22 mouse cellular contexts compared by ENCODE assay signal in the genomic region with DNA sequence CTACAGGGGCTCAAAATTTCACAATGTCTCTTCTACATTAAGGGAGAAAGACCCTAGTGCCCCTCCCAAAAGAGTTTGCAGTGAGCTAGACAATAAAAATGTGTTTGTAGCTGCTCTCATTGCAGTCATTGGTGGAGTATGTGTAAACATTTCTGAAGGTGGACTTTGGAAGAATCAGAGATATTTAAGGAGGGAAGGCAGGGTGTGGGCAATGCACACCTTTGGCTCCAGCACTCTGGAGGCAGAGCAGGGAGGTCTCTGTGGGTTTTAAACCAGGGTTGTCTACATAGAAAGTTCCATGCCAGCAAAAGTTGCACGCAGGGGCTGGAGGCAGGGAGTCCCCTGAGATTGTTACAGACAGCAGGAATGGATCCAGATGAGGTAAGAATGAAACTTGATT. TPM values are rescaled to one million over a fixed set of nuclear protein-coding genes. Genes with fewer than 3 reads are reported as not detected.
DNase-seq lines count a peak whose midpoint lies in the region; ATAC-seq and TF ChIP-seq lines count a peak whose summit lies in the region.
"Had no signal": no experiment of that assay in that cellular context is flagged by ENCODE, and none has a peak within 500 bp of the region (broad histone marks: within the 10 kb centered on the region; RNA-seq: fewer than 3 reads in every experiment).

No protein-coding gene starts in this region.

- H3K9me3 ChIP-seq in intestine, embryonic 15.5 days, result no peaks in the 10 kb centered on the region
- no peaks in the 10 kb centered on the region for H3K9me3 ChIP-seq in stomach, postnatal 0 days (ENCODE audit: control insufficient read depth, low read length)
- H3K9me3 ChIP-seq: embryonic facial prominence, embryonic 13.5 days; embryonic facial prominence, embryonic 15.5 days; forebrain, embryonic 10.5 days; forebrain, embryonic 12.5 days had no signal

- TF ChIP-seq CTCF in stomach, postnatal 0 days (IDR thresholded peaks at IDR 0.05; ENCODE audit: low read depth), result no peak

- no peak overlapping the region for H3K9ac ChIP-seq in intestine, embryonic 15.5 days
- H3K9ac ChIP-seq in stomach, postnatal 0 days (ENCODE audit: low read length), result no peak overlapping the region
- H3K9ac ChIP-seq: embryonic facial prominence, embryonic 13.5 days; embryonic facial prominence, embryonic 15.5 days; forebrain, embryonic 12.5 days had no signal

- ATAC-seq in intestine, embryonic 15.5 days, result peak; percentile 82
- no peak for ATAC-seq in stomach, postnatal 0 days (ENCODE audit: low FRiP score, low TSS enrichment)
- ATAC-seq in megakaryocyte progenitor cell, adult 5-6 weeks (replicated peaks; ENCODE audit: poor library complexity), result no peak
- ATAC-seq: forebrain, embryonic 14.5 days; forebrain, embryonic 16.5 days had no signal

- WGBS in intestine, embryonic 15.5 days, result 58% methylated on average over 1 of the region's 1 CpGs
- WGBS in stomach, postnatal 0 days, result 37% methylated on average over 1 of the region's 1 CpGs

- peak; percentile 3 for DNase-seq in NIH3T3 (ENCODE audit: low read depth)
- DNase-seq in stomach, postnatal 0 days (ENCODE audit: low spot score), result peak; percentile 13
- no peak for DNase-seq in frontal cortex, postnatal 10 days (ENCODE audit: low spot score in 2 of 2)
- DNase-seq: adrenal gland, adult 2 months; adrenal gland, postnatal 10 days; adrenal gland, postnatal 25 days; cerebellum, adult 11 months; cerebellum, adult 18-20 months; cerebellum, adult 8-10 months; cerebellum, adult 9-11 months; cerebellum, postnatal 14 days; cerebellum, postnatal 36 days; embryo, embryonic 11 days had no signal

- no peak for TF ChIP-seq EP300 in stomach, postnatal 0 days (optimal IDR thresholded peaks at IDR 0.05)

- no peaks in the 10 kb centered on the region for H3K36me3 ChIP-seq in intestine, embryonic 15.5 days
- H3K36me3 ChIP-seq in stomach, postnatal 0 days (ENCODE audit: control insufficient read depth, insufficient read depth, low read length), result no peaks in the 10 kb centered on the region
- H3K36me3 ChIP-seq: embryonic facial prominence, embryonic 13.5 days; embryonic facial prominence, embryonic 15.5 days; forebrain, embryonic 12.5 days had no signal

- H3K27me3 ChIP-seq in intestine, embryonic 15.5 days (replicated peaks), result no peaks in the 10 kb centered on the region
- H3K27me3 ChIP-seq in stomach, postnatal 0 days (ENCODE audit: control insufficient read depth, insufficient read depth, low read length), result no peaks in the 10 kb centered on the region
- H3K27me3 ChIP-seq: embryonic facial prominence, embryonic 13.5 days; embryonic facial prominence, embryonic 15.5 days; forebrain, embryonic 12.5 days had no signal

- H3K4me3 ChIP-seq in intestine, embryonic 15.5 days (replicated peaks), result no peak overlapping the region
- H3K4me3 ChIP-seq in stomach, postnatal 0 days (ENCODE audit: low read depth, low read length), result no peak overlapping the region
- H3K4me3 ChIP-seq: embryonic facial prominence, embryonic 13.5 days; embryonic facial prominence, embryonic 15.5 days; erythroblast, embryonic 14.5 days; forebrain, embryonic 10.5 days; forebrain, embryonic 12.5 days had no signal

- no peaks in the 10 kb centered on the region for H3K4me1 ChIP-seq in intestine, embryonic 15.5 days (replicated peaks)
- no peaks in the 10 kb centered on the region for H3K4me1 ChIP-seq in stomach, postnatal 0 days (replicated peaks; ENCODE audit: control insufficient read depth, insufficient read depth)
- H3K4me1 ChIP-seq: embryonic facial prominence, embryonic 13.5 days; embryonic facial prominence, embryonic 15.5 days; forebrain, embryonic 10.5 days; forebrain, embryonic 12.5 days had no signal

- H3K4me2 ChIP-seq in intestine, embryonic 15.5 days (replicated peaks), result no peak overlapping the region
- H3K4me2 ChIP-seq in stomach, postnatal 0 days (replicated peaks; ENCODE audit: low read depth), result no peak overlapping the region
- H3K4me2 ChIP-seq: embryonic facial prominence, embryonic 13.5 days; embryonic facial prominence, embryonic 15.5 days; forebrain, embryonic 12.5 days had no signal

- H3K27ac ChIP-seq in intestine, embryonic 15.5 days, result no peak overlapping the region
- no peak overlapping the region for H3K27ac ChIP-seq in stomach, postnatal 0 days (replicated peaks)
- H3K27ac ChIP-seq: embryonic facial prominence, embryonic 13.5 days; embryonic facial prominence, embryonic 15.5 days; forebrain, embryonic 10.5 days; forebrain, embryonic 12.5 days had no signal

RNA-seq across cellular contexts. Expression of gene Araf, which starts 8.7 kb away (rescaled TPM):
- 97.5 and 110 TPM in 2 replicates for polyA plus RNA-seq in intestine, embryonic 15.5 days (2015; fragmentation: Nextera tagmentation; extraction: Ambion mirVana)
- polyA plus RNA-seq in stomach, postnatal 0 days (2015; fragmentation: Nextera tagmentation; extraction: Ambion mirVana), result 55.4 and 61.7 TPM in 2 replicates
- total RNA-seq in megakaryocyte progenitor cell, adult 5-6 weeks (2015), result 56.3 and 69.0 TPM in 2 replicates
- 32.8 and 43.1 TPM in 2 replicates for total RNA-seq in megakaryocyte progenitor cell, adult 5-6 weeks (2017)

Comparison
In these comparisons a context has a peak if more than half of its experiments do, and no peak if none do; other contexts are left out.
1. DNase-seq: peak in NIH3T3 (single experiment) and stomach, postnatal 0 days (single experiment); none in frontal cortex, postnatal 10 days (0 of 2).